18 mouse cellular contexts compared by ENCODE assay signal in the genomic region with DNA sequence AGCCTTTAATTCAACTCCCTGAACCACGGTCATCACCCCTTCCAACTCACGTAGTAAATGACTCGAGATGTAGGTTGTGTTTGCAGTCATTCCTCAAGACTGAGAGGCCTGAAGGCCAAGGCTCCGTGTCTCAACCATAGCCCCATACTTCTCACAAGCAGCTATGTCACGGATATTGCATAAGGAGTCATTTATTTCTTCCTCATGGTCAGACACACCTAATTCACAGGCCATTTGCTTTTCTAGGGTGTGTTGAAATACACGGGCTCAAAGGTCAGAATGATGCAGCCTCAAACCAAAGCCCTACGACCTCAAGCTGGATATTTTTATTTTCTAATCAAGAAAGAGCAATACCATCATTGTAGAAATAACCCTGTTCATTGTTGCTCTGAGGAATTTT. TPM values are rescaled to one million over a fixed set of nuclear protein-coding genes. Genes with fewer than 3 reads are reported as not detected.
DNase-seq lines count a peak whose midpoint lies in the region; ATAC-seq and TF ChIP-seq lines count a peak whose summit lies in the region.
"Had no signal": no experiment of that assay in that cellular context is flagged by ENCODE, and none has a peak within 500 bp of the region (broad histone marks: within the 10 kb centered on the region; RNA-seq: fewer than 3 reads in every experiment).

No protein-coding gene starts in this region.

- no peak overlapping the region for H3K4me2 ChIP-seq in liver, embryonic 11.5 days
- no peak overlapping the region for H3K4me2 ChIP-seq in intestine, embryonic 15.5 days (replicated peaks)
- H3K4me2 ChIP-seq in stomach, postnatal 0 days (replicated peaks; ENCODE audit: low read depth) = no peak overlapping the region
- H3K4me2 ChIP-seq in forebrain, embryonic 11.5 days (ENCODE audit: low read depth, low read length, severe bottlenecking) = no peak overlapping the region
- H3K4me2 ChIP-seq: heart, embryonic 13.5 days; hindbrain, embryonic 12.5 days had no signal

- TF ChIP-seq EP300 in stomach, postnatal 0 days (optimal IDR thresholded peaks at IDR 0.05) = no peak

- peak overlapping the region; percentile 69 for H3K4me3 ChIP-seq in liver, adult 2 months (ENCODE audit: insufficient read depth, low read depth, low read length)
- no peak overlapping the region for H3K4me3 ChIP-seq in liver, embryonic 11.5 days (ENCODE audit: low read depth, low read length)
- H3K4me3 ChIP-seq in intestine, embryonic 15.5 days (replicated peaks) = no peak overlapping the region
- no peak overlapping the region for H3K4me3 ChIP-seq in stomach, postnatal 0 days (ENCODE audit: low read depth, low read length)
- H3K4me3 ChIP-seq in forebrain, embryonic 11.5 days (ENCODE audit: low read depth, low read length) = no peak overlapping the region
- no peak overlapping the region for H3K4me3 ChIP-seq in cerebellum, adult 2 months (replicated peaks; ENCODE audit: insufficient read depth, low read depth, low read length)
- H3K4me3 ChIP-seq: embryonic facial prominence, embryonic 10.5 days; gastrocnemius, adult 2 months; heart, embryonic 13.5 days; hindbrain, embryonic 12.5 days had no signal

- no peak for TF ChIP-seq POLR2A in liver, adult 2 months (IDR thresholded peaks at IDR 0.05; ENCODE audit: extremely low read depth, insufficient read depth, low read length)
- no peak for TF ChIP-seq POLR2A in cerebellum, adult 2 months (IDR thresholded peaks at IDR 0.05; ENCODE audit: borderline replicate concordance, insufficient read depth, low read length)

- peaks cover 29% of the 10 kb centered on the region for H3K36me3 ChIP-seq in liver, adult 2 months (ENCODE audit: control insufficient read depth, insufficient read depth, low read length)
- no peaks in the 10 kb centered on the region for H3K36me3 ChIP-seq in liver, embryonic 11.5 days (ENCODE audit: control insufficient read depth, insufficient read depth, low read length)
- no peaks in the 10 kb centered on the region for H3K36me3 ChIP-seq in intestine, embryonic 15.5 days
- no peaks in the 10 kb centered on the region for H3K36me3 ChIP-seq in stomach, postnatal 0 days (ENCODE audit: control insufficient read depth, insufficient read depth, low read length)
- no peaks in the 10 kb centered on the region for H3K36me3 ChIP-seq in forebrain, embryonic 11.5 days (ENCODE audit: control insufficient read depth, insufficient read depth, low read length)
- H3K36me3 ChIP-seq: embryonic facial prominence, embryonic 10.5 days; heart, embryonic 13.5 days; hindbrain, embryonic 12.5 days had no signal

- H3K27ac ChIP-seq in liver, adult 2 months (replicated peaks; ENCODE audit: insufficient read depth, low read depth, low read length) = peak overlapping the region; percentile 99
- no peak overlapping the region for H3K27ac ChIP-seq in liver, embryonic 11.5 days (ENCODE audit: low read depth, low read length)
- no peak overlapping the region for H3K27ac ChIP-seq in intestine, embryonic 15.5 days
- no peak overlapping the region for H3K27ac ChIP-seq in stomach, postnatal 0 days (replicated peaks)
- no peak overlapping the region for H3K27ac ChIP-seq in forebrain, embryonic 11.5 days (ENCODE audit: low read depth, low read length)
- no peak overlapping the region for H3K27ac ChIP-seq in cerebellum, adult 2 months (ENCODE audit: insufficient read depth, low read length)
- H3K27ac ChIP-seq: embryonic facial prominence, embryonic 10.5 days; gastrocnemius, adult 2 months; heart, embryonic 13.5 days; hindbrain, embryonic 12.5 days; hindbrain, postnatal 0 days had no signal

- H3K9ac ChIP-seq in liver, adult 2 months (ENCODE audit: low read depth, low read length) = peak overlapping the region; percentile 93
- no peak overlapping the region for H3K9ac ChIP-seq in liver, embryonic 11.5 days (ENCODE audit: low read depth, low read length)
- H3K9ac ChIP-seq in intestine, embryonic 15.5 days = no peak overlapping the region
- H3K9ac ChIP-seq in stomach, postnatal 0 days (ENCODE audit: low read length) = no peak overlapping the region
- H3K9ac ChIP-seq in forebrain, embryonic 11.5 days (ENCODE audit: low read length) = no peak overlapping the region
- H3K9ac ChIP-seq: heart, embryonic 13.5 days; hindbrain, embryonic 12.5 days had no signal

- no peak for TF ChIP-seq CTCF in liver, adult 2 months (IDR thresholded peaks at IDR 0.05; ENCODE audit: low read depth, low read length)
- TF ChIP-seq CTCF in stomach, postnatal 0 days (IDR thresholded peaks at IDR 0.05; ENCODE audit: low read depth) = no peak
- TF ChIP-seq CTCF in cerebellum, adult 2 months (IDR thresholded peaks at IDR 0.05; ENCODE audit: borderline replicate concordance, insufficient read depth, low read depth, low read length) = no peak

- no peaks in the 10 kb centered on the region for H3K27me3 ChIP-seq in liver, adult 2 months (ENCODE audit: control insufficient read depth, insufficient read depth, low read length)
- H3K27me3 ChIP-seq in liver, embryonic 11.5 days (replicated peaks; ENCODE audit: control insufficient read depth, insufficient read depth, low read length) = no peaks in the 10 kb centered on the region
- no peaks in the 10 kb centered on the region for H3K27me3 ChIP-seq in intestine, embryonic 15.5 days (replicated peaks)
- no peaks in the 10 kb centered on the region for H3K27me3 ChIP-seq in stomach, postnatal 0 days (ENCODE audit: control insufficient read depth, insufficient read depth, low read length)
- H3K27me3 ChIP-seq in forebrain, embryonic 11.5 days (ENCODE audit: control insufficient read depth, insufficient read depth, low read length) = no peaks in the 10 kb centered on the region
- no peaks in the 10 kb centered on the region; the same call in 1 of the 2 replicates for H3K27me3 ChIP-seq in cerebellum, adult 2 months (ENCODE audit: control insufficient read depth, insufficient read depth, low read length)
- H3K27me3 ChIP-seq: heart, embryonic 13.5 days; hindbrain, embryonic 12.5 days had no signal

- peaks cover 20% of the 10 kb centered on the region; the same call in 1 of the 2 replicates for H3K79me2 ChIP-seq in liver, adult 2 months (ENCODE audit: control insufficient read depth, insufficient read depth, low read length)

- H3K9me3 ChIP-seq in liver, embryonic 11.5 days (ENCODE audit: control insufficient read depth, low read length) = no peaks in the 10 kb centered on the region
- H3K9me3 ChIP-seq in intestine, embryonic 15.5 days = no peaks in the 10 kb centered on the region
- no peaks in the 10 kb centered on the region for H3K9me3 ChIP-seq in stomach, postnatal 0 days (ENCODE audit: control insufficient read depth, low read length)
- H3K9me3 ChIP-seq in forebrain, embryonic 11.5 days (ENCODE audit: control insufficient read depth, low read length) = no peaks in the 10 kb centered on the region
- H3K9me3 ChIP-seq: embryonic facial prominence, embryonic 10.5 days; heart, embryonic 13.5 days; hindbrain, embryonic 12.5 days had no signal

- peaks cover 24% of the 10 kb centered on the region for H3K4me1 ChIP-seq in liver, adult 2 months (ENCODE audit: control insufficient read depth, insufficient read depth, low read length)
- H3K4me1 ChIP-seq in liver, embryonic 11.5 days (replicated peaks; ENCODE audit: control insufficient read depth, insufficient read depth, low read length) = peaks cover 8% of the 10 kb centered on the region; the same call in 1 of the 2 replicates
- H3K4me1 ChIP-seq in intestine, embryonic 15.5 days (replicated peaks) = 0 out of 2 replicates have a peak, but pooled peaks cover 4% of the 10 kb centered on the region
- H3K4me1 ChIP-seq in stomach, postnatal 0 days (replicated peaks; ENCODE audit: control insufficient read depth, insufficient read depth) = 0 out of 2 replicates have a peak, but pooled peaks cover 2% of the 10 kb centered on the region
- peaks cover 4% of the 10 kb centered on the region; the same call in 1 of the 2 replicates for H3K4me1 ChIP-seq in forebrain, embryonic 11.5 days (replicated peaks; ENCODE audit: control insufficient read depth, insufficient read depth, low read length)
- H3K4me1 ChIP-seq in cerebellum, adult 2 months (ENCODE audit: control insufficient read depth, insufficient read depth, low read length) = no peaks in the 10 kb centered on the region

- peak; percentile 96 for DNase-seq in liver, adult 2 months (ENCODE audit: extremely low read depth, low read depth, low spot score)
- no peak for DNase-seq in liver, embryonic 11.5 days (ENCODE audit: low spot score)
- peak; percentile 19 for DNase-seq in stomach, postnatal 0 days (ENCODE audit: low spot score)
- no peak for DNase-seq in adipocyte (ENCODE audit: low spot score)
- no peak for DNase-seq in forebrain, embryonic 11.5 days (ENCODE audit: low spot score)
- DNase-seq in cerebellum, adult 2 months = no peak
- DNase-seq: adrenal gland, postnatal 14 days; cerebellum, adult 18-20 months; cerebellum, postnatal 10 days; gastrocnemius, adult 2 months; heart, postnatal 36 days had no signal

- 29% methylated on average over 7 of the region's 7 CpGs for WGBS in liver, adult 2 months
- 87% methylated on average over 7 of the region's 7 CpGs for WGBS in liver, embryonic 11.5 days
- 64% methylated on average over 7 of the region's 7 CpGs for WGBS in intestine, embryonic 15.5 days
- 69% methylated on average over 7 of the region's 7 CpGs for WGBS in stomach, postnatal 0 days
- WGBS in forebrain, embryonic 11.5 days = 86% methylated on average over 7 of the region's 7 CpGs
- 94% methylated on average over 7 of the region's 7 CpGs for WGBS in cerebellum, adult 2 months

- no peak for ATAC-seq in liver, embryonic 11.5 days (replicated peaks; ENCODE audit: low FRiP score)
- ATAC-seq in intestine, embryonic 15.5 days = peak; percentile 70
- peak; percentile 52 for ATAC-seq in megakaryocyte, adult 5-6 weeks (ENCODE audit: poor library complexity, severe bottlenecking)
- ATAC-seq in stomach, postnatal 0 days (ENCODE audit: low FRiP score, low TSS enrichment) = peak; percentile 73
- no peak for ATAC-seq in forebrain, embryonic 11.5 days (replicated peaks; ENCODE audit: low FRiP score)
- ATAC-seq: forebrain, embryonic 14.5 days; hindbrain, postnatal 0 days had no signal

RNA-seq across cellular contexts. Expression of a gene that starts 2.5 kb away (rescaled TPM):
- total RNA-seq in liver, adult 2 months (2014; rRNA removed) = 221 and 394 TPM in 2 replicates
- 233 and 293 TPM in 2 replicates for polyA plus RNA-seq in liver, adult 2 months (2012; rRNA removed)
- 19.8 and 21.9 TPM in 2 replicates for polyA plus RNA-seq in liver, embryonic 11.5 days (2014; fragmentation: Nextera tagmentation; extraction: Ambion mirVana)
- 25.3 and 25.9 TPM in 2 replicates for polyA plus RNA-seq in intestine, embryonic 15.5 days (2015; fragmentation: Nextera tagmentation; extraction: Ambion mirVana)
- total RNA-seq in megakaryocyte, adult 5-6 weeks (2015) = 26.0 and 29.9 TPM in 2 replicates
- total RNA-seq in megakaryocyte, adult 5-6 weeks (2017) = 17.6 and 24.4 TPM in 2 replicates
- polyA plus RNA-seq in stomach, postnatal 0 days (2015; fragmentation: Nextera tagmentation; extraction: Ambion mirVana) = 19.9 and 20.4 TPM in 2 replicates
- 9.5 and 10.6 TPM in 2 replicates for polyA plus RNA-seq in forebrain, embryonic 11.5 days (2014; fragmentation: Nextera tagmentation; extraction: Ambion mirVana)
- polyA plus RNA-seq in cerebellum, adult 2 months (2012; rRNA removed) = 11.0 and 12.4 TPM in 2 replicates

Comparison
In these comparisons a context has a peak if more than half of its experiments do, and no peak if none do; other contexts are left out.
1. DNase-seq: peak in liver, adult 2 months (single experiment) and stomach, postnatal 0 days (single experiment); none in liver, embryonic 11.5 days (single experiment), adipocyte (single experiment), forebrain, embryonic 11.5 days (single experiment) and cerebellum, adult 2 months (0 of 2).
2. ATAC-seq: peak in intestine, embryonic 15.5 days (single experiment), megakaryocyte, adult 5-6 weeks (single experiment) and stomach, postnatal 0 days (single experiment); none in liver, embryonic 11.5 days (single experiment) and forebrain, embryonic 11.5 days (single experiment).